Mouse (Mus musculus) B cell, adult 62 days (primary cell): Measurements from ENCODE around the gene Mcts2. TPM values are rescaled to one million over a fixed set of nuclear protein-coding genes. Genes with fewer than 3 reads are reported as not detected.

ENCODE experiments used
- total RNA-seq: library from RNA; stranded (reverse); gene quantifications from 4 replicates; pipeline ENCODE4 v1.2.4, GENCODE M21; 2023

Mcts2 gene
- 19.7 to 26.7 TPM (median 21.4 TPM) in 4 replicates for total RNA-seq

GRCm38 (mm10) chr2:152686806-152687267, at the start of gene Mcts2:
TSS of gene Mcts2 (plus strand) at chr2:152687035.

GRCm38 (mm10) chr2:152669256-152669638, 17.6 kb upstream of the Mcts2 start, which contains the start of gene H13:
TSS of gene H13 (plus strand) at chr2:152669461.

GRCm38 (mm10) chr2:152736090-152736601, 49.3 kb downstream of the Mcts2 start, which contains the start of gene Id1:
TSS of gene Id1 (plus strand) at chr2:152736251.

Other genes with a start within 250 kb of the Mcts2 start
- not detected in 4 replicates for gene Defb23, start 222.4 kb upstream of the Mcts2 start, total RNA-seq
- gene Defb20, start 210.0 kb upstream of the Mcts2 start, total RNA-seq: not detected in 4 replicates
- gene Defb22, start 196.9 kb upstream of the Mcts2 start, total RNA-seq: not detected in 4 replicates
- gene Defb26, start 175.3 kb upstream of the Mcts2 start, total RNA-seq: not detected in 4 replicates
- not detected in 4 replicates for gene Defb28, start 168.8 kb upstream of the Mcts2 start, total RNA-seq
- not detected in 4 replicates for gene Defb29, start 146.9 kb upstream of the Mcts2 start, total RNA-seq
- not detected in 4 replicates for gene Gm17416, start 117.7 kb upstream of the Mcts2 start, total RNA-seq
- not detected in 4 replicates for gene Defb21, start 114.3 kb upstream of the Mcts2 start, total RNA-seq
- not detected in 4 replicates for gene Defb19, start 106.7 kb upstream of the Mcts2 start, total RNA-seq
- gene Defb45, start 87.6 kb upstream of the Mcts2 start, total RNA-seq: not detected in 4 replicates
- not detected in 4 replicates for gene Defb36, start 82.7 kb upstream of the Mcts2 start, total RNA-seq
- gene Defb25, start 64.0 kb upstream of the Mcts2 start, total RNA-seq: not detected in 4 replicates
- not detected in 4 replicates for gene Rem1, start 60.1 kb upstream of the Mcts2 start, total RNA-seq
- 91.4 to 102 TPM (median 99.1 TPM) in 4 replicates for gene H13, start 17.6 kb upstream of the Mcts2 start, total RNA-seq
- gene Id1, start 49.2 kb downstream of the Mcts2 start, total RNA-seq: 0.81 to 2.2 TPM in 2 of 4 replicates, not detected in the others
- gene Cox4i2, start 67.1 kb downstream of the Mcts2 start, total RNA-seq: not detected in 4 replicates
- 4.7 to 13.7 TPM (median 7.7 TPM) in 4 replicates for gene Bcl2l1, start 144.7 kb downstream of the Mcts2 start, total RNA-seq
- gene Tpx2, start 160.9 kb downstream of the Mcts2 start, total RNA-seq: 1.6 to 3.0 TPM (median 2.0 TPM) in 4 replicates
- not detected in 4 replicates for gene Mylk2, start 224.3 kb downstream of the Mcts2 start, total RNA-seq
- gene Foxs1, start 246.2 kb downstream of the Mcts2 start, total RNA-seq: not detected in 4 replicates